Mouse (Mus musculus) hindbrain, embryonic 15.5 days (tissue): ENCODE measurements around the gene Sppl3. TPM values are rescaled to one million over a fixed set of nuclear protein-coding genes. Genes with fewer than 3 reads are reported as not detected.

Source experiments
- ATAC-seq: fragments of 200-750 bp; cut with Nextera tagmentation; 2 replicates; pipeline ENCODE4 v1.8.0; 2017; ENCODE audit warnings: low read depth, moderate number of reproducible peaks, moderate TSS enrichment; ENCODE audit not compliant: low FRiP score
- H3K27ac ChIP-seq: fragments of 300-500 bp; sonication (generic); replicated peaks from 2 replicates; pipeline ENCODE4 v1.5.1; 2015; ENCODE audit warnings: mild to moderate bottlenecking, inconsistent platforms
- H3K27me3 ChIP-seq: fragments of 300-500 bp; sonication (generic); 2 replicates; pipeline ENCODE4 v1.6.1; 2015; ENCODE audit warnings: control low read depth, inconsistent platforms
- H3K36me3 ChIP-seq: fragments of 300-500 bp; sonication (generic); 2 replicates; pipeline ENCODE4 v1.6.1; 2015; ENCODE audit warnings: control low read depth, inconsistent platforms
- H3K4me1 ChIP-seq: fragments of 300-500 bp; sonication (generic); replicated peaks from 2 replicates; pipeline ENCODE4 v1.6.1; 2015; ENCODE audit warnings: control low read depth, inconsistent platforms
- H3K4me2 ChIP-seq: fragments of 300-500 bp; sonication (generic); 2 replicates; pipeline ENCODE4 v1.6.1; 2015; ENCODE audit warnings: moderate library complexity, mild to moderate bottlenecking, inconsistent platforms
- H3K4me3 ChIP-seq: fragments of 300-500 bp; sonication (generic); 2 replicates; pipeline ENCODE4 v1.5.1; 2015; ENCODE audit warnings: mild to moderate bottlenecking, inconsistent platforms
- H3K9ac ChIP-seq: fragments of 300-500 bp; sonication (generic); 2 replicates; pipeline ENCODE4 v1.6.1; 2015; ENCODE audit warnings: inconsistent platforms
- H3K9me3 ChIP-seq: fragments of 300-500 bp; sonication (generic); 2 replicates; pipeline ENCODE4 v1.6.1; 2016; ENCODE audit warnings: control low read depth, inconsistent platforms
- WGBS: fragments of 180-500 bp; shearing (Covaris S2); methylation state at CpG from one replicate; pipeline ENCODE4 v1.1.7; 2015; 5-methylcytosine and 5-hydroxymethylcytosine counted together
- polyA plus RNA-seq: library from polyadenylated mRNA; unstranded; fragments of >200 nt; fragmentation: Nextera tagmentation; extraction: Ambion mirVana; gene quantifications from 2 replicates; pipeline ENCODE4 v1.2.1, GENCODE M21; 2015

The Sppl3 gene
- polyA plus RNA-seq, 1 experiment from 2014 or later: 46.1 TPM

GRCm38 (mm10) chr5:115117467-115117866, 106.5 kb downstream of the Sppl3 start:
- ATAC-seq: no peak
- Histone ChIP-seq H3K4me2 (no peak overlapping the region), H3K36me3 (0 out of 2 replicates have a peak, but pooled peaks cover 3% of the 10 kb centered on the region), H3K27me3 (no peaks in the 10 kb centered on the region), H3K9me3 (no peaks in the 10 kb centered on the region), H3K4me1 (peaks cover 13% of the 10 kb centered on the region), H3K9ac (no peak overlapping the region), H3K27ac (no peak overlapping the region), H3K4me3 (no peak overlapping the region)
- 97% methylated on average over 13 of the region's 13 CpGs for WGBS

- WGBS: 2% methylated on average over 38 of the region's 39 CpGs
- H3K4me3 ChIP-seq: peak within 1 kb of the TSS; percentile 63
- H3K4me1 ChIP-seq: peaks cover 13% of the 10 kb centered on the region
- H3K36me3 ChIP-seq: peaks cover 7% of the 10 kb centered on the region; the same call in 1 of the 2 replicates
- H3K9me3 ChIP-seq: no peaks in the 10 kb centered on the region
- peak within 1 kb of the TSS; percentile 88 for H3K4me2 ChIP-seq
- H3K27me3 ChIP-seq: no peaks in the 10 kb centered on the region
- H3K27ac ChIP-seq: peak within 1 kb of the TSS; percentile 62; the same call in 1 of the 2 replicates
- ATAC-seq: peak; percentile 75
- peak within 1 kb of the TSS; percentile 77 for H3K9ac ChIP-seq
Measured at GRCm38 (mm10) chr5:115118961-115119570, 108.1 kb downstream of the Sppl3 start, which contains the start of gene Acads. Acads (minus strand) TSS chr5:115119346.

GRCm38 (mm10) chr5:115120978-115121377, 110.0 kb downstream of the Sppl3 start:
- no peaks in the 10 kb centered on the region for H3K27me3 ChIP-seq
- WGBS: 68% methylated on average over 5 of the region's 5 CpGs
- no peaks in the 10 kb centered on the region for H3K9me3 ChIP-seq
- no peak overlapping the region for H3K9ac ChIP-seq
- H3K4me1 ChIP-seq: peaks cover 23% of the 10 kb centered on the region
- ATAC-seq: no peak
- H3K27ac ChIP-seq: no peak overlapping the region
- H3K4me3 ChIP-seq: no peak overlapping the region
- H3K36me3 ChIP-seq: peaks cover 11% of the 10 kb centered on the region
- H3K4me2 ChIP-seq: no peak overlapping the region

- Histone ChIP-seq H3K27me3 (no peaks in the 10 kb centered on the region), H3K9me3 (no peaks in the 10 kb centered on the region), H3K27ac (0 out of 2 replicates have a peak overlapping the region, but pooled peaks have one; percentile 63), H3K4me2 (0 out of 2 replicates have a peak overlapping the region, but pooled peaks have one; percentile 10), H3K9ac (no peak overlapping the region), H3K36me3 (peaks cover 43% of the 10 kb centered on the region), H3K4me3 (no peak overlapping the region), H3K4me1 (peaks cover 10% of the 10 kb centered on the region)
- 96% methylated on average over 6 of the region's 6 CpGs for WGBS
- ATAC-seq: no peak
Measured at GRCm38 (mm10) chr5:115124690-115125089, 113.8 kb downstream of the Sppl3 start.

GRCm38 (mm10) chr5:115125211-115125871, 114.4 kb downstream of the Sppl3 start:
- Histone ChIP-seq H3K9me3 (no peaks in the 10 kb centered on the region), H3K9ac (no peak overlapping the region), H3K36me3 (peaks cover 50% of the 10 kb centered on the region), H3K4me3 (no peak overlapping the region), H3K4me1 (peaks cover 10% of the 10 kb centered on the region), H3K27me3 (no peaks in the 10 kb centered on the region), H3K27ac (peak overlapping the region; percentile 63), H3K4me2 (peak overlapping the region; percentile 10; the same call in 1 of the 2 replicates)
- WGBS: 15% methylated on average over 24 of the region's 24 CpGs
- peak; percentile 68; the same call in 1 of the 2 replicates for ATAC-seq

GRCm38 (mm10) chr5:115126578-115127312, 115.8 kb downstream of the Sppl3 start:
- no peaks in the 10 kb centered on the region for H3K9me3 ChIP-seq
- peaks cover 10% of the 10 kb centered on the region for H3K4me1 ChIP-seq
- 89% methylated on average over 26 of the region's 28 CpGs for WGBS
- H3K4me3 ChIP-seq: no peak overlapping the region
- H3K36me3 ChIP-seq: peaks cover 50% of the 10 kb centered on the region
- no peak overlapping the region for H3K4me2 ChIP-seq
- no peak for ATAC-seq
- H3K9ac ChIP-seq: no peak overlapping the region
- H3K27me3 ChIP-seq: no peaks in the 10 kb centered on the region
- no peak overlapping the region for H3K27ac ChIP-seq

GRCm38 (mm10) chr5:115127421-115128179, 116.7 kb downstream of the Sppl3 start:
- no peaks in the 10 kb centered on the region for H3K9me3 ChIP-seq
- H3K4me3 ChIP-seq: no peak overlapping the region
- H3K27ac ChIP-seq: no peak overlapping the region
- H3K36me3 ChIP-seq: peaks cover 47% of the 10 kb centered on the region
- ATAC-seq: no peak
- H3K27me3 ChIP-seq: no peaks in the 10 kb centered on the region
- H3K4me1 ChIP-seq: peaks cover 13% of the 10 kb centered on the region
- no peak overlapping the region for H3K9ac ChIP-seq
- H3K4me2 ChIP-seq: no peak overlapping the region
- WGBS: 94% methylated on average over 22 of the region's 22 CpGs

GRCm38 (mm10) chr5:115129328-115129727, 118.4 kb downstream of the Sppl3 start:
- H3K4me3 ChIP-seq: no peak overlapping the region
- no peaks in the 10 kb centered on the region for H3K9me3 ChIP-seq
- no peak overlapping the region for H3K9ac ChIP-seq
- H3K4me2 ChIP-seq: no peak overlapping the region
- 87% methylated on average over 6 of the region's 6 CpGs for WGBS
- H3K36me3 ChIP-seq: peaks cover 40% of the 10 kb centered on the region
- no peaks in the 10 kb centered on the region for H3K27me3 ChIP-seq
- H3K27ac ChIP-seq: no peak overlapping the region
- ATAC-seq: no peak
- H3K4me1 ChIP-seq: peaks cover 29% of the 10 kb centered on the region

GRCm38 (mm10) chr5:115132465-115132864, 121.5 kb downstream of the Sppl3 start:
- Histone ChIP-seq H3K27me3 (no peaks in the 10 kb centered on the region), H3K9ac (no peak overlapping the region), H3K4me3 (no peak overlapping the region), H3K4me2 (peak overlapping the region; percentile 85), H3K9me3 (no peaks in the 10 kb centered on the region), H3K36me3 (peaks cover 26% of the 10 kb centered on the region), H3K4me1 (peaks cover 19% of the 10 kb centered on the region), H3K27ac (no peak overlapping the region)
- no peak for ATAC-seq
- 93% methylated on average over 8 of the region's 8 CpGs for WGBS

GRCm38 (mm10) chr5:115133358-115134066, 122.6 kb downstream of the Sppl3 start:
- Histone ChIP-seq H3K9me3 (no peaks in the 10 kb centered on the region), H3K27ac (no peak overlapping the region), H3K36me3 (peaks cover 17% of the 10 kb centered on the region), H3K4me1 (peaks cover 19% of the 10 kb centered on the region), H3K9ac (peak overlapping the region; percentile 68; the same call in 1 of the 2 replicates), H3K4me2 (peak overlapping the region; percentile 85), H3K4me3 (peak overlapping the region; percentile 81), H3K27me3 (no peaks in the 10 kb centered on the region)
- no peak for ATAC-seq
- 61% methylated on average over 6 of the region's 6 CpGs for WGBS
